Mouse (Mus musculus) CH12.LX (cell line): ENCODE data around the gene Gpr142. TPM values are rescaled to one million over a fixed set of nuclear protein-coding genes. Genes with fewer than 3 reads are reported as not detected.

ENCODE experiments used
- DNase-seq: peaks from one replicate; pipeline ENCODE4 v3.0.0-alpha.2; 2013; ENCODE audit errors: extremely low read depth
- H3K27ac ChIP-seq: 2 replicates; pipeline ENCODE4 v1.5.1; 2012; ENCODE audit warnings: low read depth, mild to moderate bottlenecking, control low read depth, moderate library complexity; ENCODE audit not compliant: insufficient read depth
- H3K27me3 ChIP-seq: replicated peaks from 2 replicates; pipeline ENCODE3; 2012; ENCODE audit warnings: inconsistent platforms
- H3K36me3 ChIP-seq, 2 experiments: replicated peaks in 1 of 2; 2 replicates each; pipeline versions ENCODE3 to v1.6.1; 2012; ENCODE audit warnings: inconsistent platforms in 1 of 2, low read length in 1 of 2, mild to moderate bottlenecking in 1 of 2, mixed read lengths in 1 of 2, moderate library complexity in 1 of 2; ENCODE audit not compliant: control insufficient read depth in 1 of 2, insufficient read depth in 1 of 2
- H3K4me1 ChIP-seq, 2 experiments: 2 replicates each; pipeline ENCODE4 v1.6.1; 2012; ENCODE audit warnings: inconsistent platforms in 1 of 2, moderate library complexity in 1 of 2; ENCODE audit not compliant: insufficient read depth in 2 of 2, control insufficient read depth in 1 of 2
- H3K4me2 ChIP-seq: 2 replicates; pipeline ENCODE4 v1.6.1; 2012; ENCODE audit warnings: low read depth, mild to moderate bottlenecking, control low read depth; ENCODE audit not compliant: poor library complexity, insufficient read depth, severe bottlenecking
- H3K4me3 ChIP-seq, 3 experiments: fragments of 150-350 bp in 1 of 3; sonication (generic) in 1 of 3; replicated peaks in 1 of 3; 2 replicates each; pipeline versions ENCODE3 to v1.5.1; 2011 to 2012; ENCODE audit warnings: low read depth in 2 of 3, low read length in 2 of 3, mild to moderate bottlenecking in 2 of 3, moderate library complexity in 2 of 3, control low read depth in 1 of 3, improper control_type of control experiment in 1 of 3, inconsistent platforms in 1 of 3, mixed read lengths in 1 of 3; ENCODE audit not compliant: poor library complexity in 1 of 3
- H3K79me2 ChIP-seq: replicated peaks from 2 replicates; pipeline ENCODE4 v1.6.1; 2012; ENCODE audit warnings: mild to moderate bottlenecking, moderate library complexity; ENCODE audit not compliant: control insufficient read depth, poor library complexity, insufficient read depth, severe bottlenecking; ENCODE audit errors: extremely low read depth
- H3K9ac ChIP-seq: 2 replicates; pipeline ENCODE4 v1.6.1; 2012; ENCODE audit warnings: low read depth, mild to moderate bottlenecking, control low read depth, moderate library complexity; ENCODE audit not compliant: insufficient read depth
- H3K9me3 ChIP-seq: replicated peaks from 2 replicates; pipeline ENCODE3; 2012; ENCODE audit warnings: low read length, inconsistent platforms, mixed read lengths
- CHD1 ChIP-seq: IDR thresholded peaks from 2 replicates; pipeline ENCODE4 v1.6.1; 2012; ENCODE audit warnings: low read depth, low read length, improper control_type of control experiment, inconsistent platforms
- E2F4 ChIP-seq: IDR thresholded peaks from 2 replicates; pipeline ENCODE4 v1.6.1; 2011; ENCODE audit warnings: low read depth, low read length, improper control_type of control experiment; ENCODE audit not compliant: insufficient replicate concordance
- ELF1 ChIP-seq: IDR thresholded peaks from 2 replicates; pipeline ENCODE4 v1.6.1; 2014; ENCODE audit warnings: low read depth, mild to moderate bottlenecking, inconsistent platforms, low read length, improper control_type of control experiment
- ETS1 ChIP-seq: conservative IDR thresholded peaks from 2 replicates; pipeline ENCODE4 v1.6.1; 2012; ENCODE audit warnings: low read depth, mild to moderate bottlenecking, inconsistent platforms, low read length, improper control_type of control experiment, moderate library complexity
- HCFC1 ChIP-seq: IDR thresholded peaks from 2 replicates; pipeline ENCODE4 v1.6.1; 2012; ENCODE audit warnings: low read depth, mild to moderate bottlenecking, inconsistent platforms, low read length, improper control_type of control experiment
- JUN ChIP-seq: IDR thresholded peaks from 2 replicates; pipeline ENCODE4 v1.6.1; 2011; ENCODE audit warnings: low read depth, mild to moderate bottlenecking, low read length, improper control_type of control experiment, moderate library complexity; ENCODE audit not compliant: insufficient read depth
- KAT2A ChIP-seq: IDR thresholded peaks from 2 replicates; pipeline ENCODE4 v1.6.1; 2012; ENCODE audit warnings: low read length, improper control_type of control experiment, inconsistent platforms; ENCODE audit not compliant: insufficient replicate concordance
- MAFK ChIP-seq: IDR thresholded peaks from 2 replicates; pipeline ENCODE4 v1.6.1; 2011; ENCODE audit warnings: low read length, improper control_type of control experiment; ENCODE audit not compliant: insufficient replicate concordance
- MAX ChIP-seq: IDR thresholded peaks from 2 replicates; pipeline ENCODE4 v1.6.1; 2011; ENCODE audit warnings: low read length, improper control_type of control experiment
- MAZ ChIP-seq: IDR thresholded peaks from 2 replicates; pipeline ENCODE4 v1.6.1; 2012; ENCODE audit warnings: low read depth, mild to moderate bottlenecking, inconsistent platforms, low read length, improper control_type of control experiment, moderate library complexity
- MEF2A ChIP-seq: IDR thresholded peaks from 2 replicates; pipeline ENCODE4 v1.6.1; 2014; ENCODE audit warnings: low read depth, mild to moderate bottlenecking, inconsistent platforms, low read length, improper control_type of control experiment, borderline replicate concordance
- MXI1 ChIP-seq: IDR thresholded peaks from 2 replicates; pipeline ENCODE4 v1.6.1; 2011; ENCODE audit warnings: mild to moderate bottlenecking, low read depth, low read length, improper control_type of control experiment
- NELFE ChIP-seq: IDR thresholded peaks from 2 replicates; pipeline ENCODE4 v1.6.1; 2011; ENCODE audit warnings: low read depth, low read length, improper control_type of control experiment
- NRF1 ChIP-seq: IDR thresholded peaks from 2 replicates; pipeline ENCODE4 v1.6.1; 2014; ENCODE audit warnings: low read depth, mild to moderate bottlenecking, inconsistent platforms, low read length, improper control_type of control experiment, moderate library complexity
- POLR2A ChIP-seq: IDR thresholded peaks from 2 replicates; pipeline ENCODE4 v1.6.1; 2011; ENCODE audit warnings: low read depth, mild to moderate bottlenecking, improper control_type of control experiment, low read length
- POLR2AphosphoS2 ChIP-seq: IDR thresholded peaks from 2 replicates; pipeline ENCODE4 v1.6.1; 2011; ENCODE audit warnings: low read depth, low read length, improper control_type of control experiment
- RAD21 ChIP-seq: IDR thresholded peaks from 2 replicates; pipeline ENCODE4 v1.6.1; 2011; ENCODE audit warnings: low read depth, mild to moderate bottlenecking, low read length, improper control_type of control experiment, moderate library complexity
- SIN3A ChIP-seq: IDR thresholded peaks from 2 replicates; pipeline ENCODE4 v1.6.1; 2012; ENCODE audit warnings: low read length, improper control_type of control experiment, inconsistent platforms
- SMC3 ChIP-seq: IDR thresholded peaks from 2 replicates; pipeline ENCODE4 v1.6.1; 2011; ENCODE audit warnings: low read depth, low read length, improper control_type of control experiment
- TCF12 ChIP-seq: IDR thresholded peaks from 2 replicates; pipeline ENCODE4 v1.6.1; 2014; ENCODE audit warnings: low read depth, mild to moderate bottlenecking, inconsistent platforms, low read length, improper control_type of control experiment
- ZMIZ1 ChIP-seq: IDR thresholded peaks from 2 replicates; pipeline ENCODE4 v1.6.1; 2012; ENCODE audit warnings: low read depth, mild to moderate bottlenecking, inconsistent platforms, low read length, improper control_type of control experiment
- dilution Hi-C: fragments of 300-500 bp; cut with MboI; formaldehyde crosslinking; loops from 2 replicates; pipeline ENCODE4 v1.14.3; 2020; ENCODE audit warnings: low sequenced_read_pairs; ENCODE audit not compliant: extremely low pct_unique_long_range_greater_than_20kb, extremely low pct_ligation_motif_present
- in situ Hi-C: fragments of 300-500 bp; cut with MboI; formaldehyde crosslinking; loops from 3 replicates; pipeline ENCODE4 v1.14.3; 2019; ENCODE audit warnings: low sequenced_read_pairs, low pct_ligation_motif_present, low pct_unique_long_range_greater_than_20kb, mixed read lengths
- polyA plus RNA-seq: library from polyadenylated mRNA; unstranded; fragments of >175 nt; gene quantifications from 2 replicates; pipeline ENCODE4 v1.2.1, GENCODE M21; 2012; ENCODE audit warnings: low read depth; ENCODE audit not compliant: insufficient read length
- total RNA-seq, 2 experiments: library from RNA; depleted of rRNA; stranded (reverse); fragments of 300-350 nt in 1 of 2; fragments of >200 nt in 1 of 2; gene quantifications; 2 replicates each; pipeline ENCODE4 v1.2.3; 2012 to 2014

Gene Gpr142
- total and polyA plus RNA-seq, 3 experiments, result not detected

DNA sequence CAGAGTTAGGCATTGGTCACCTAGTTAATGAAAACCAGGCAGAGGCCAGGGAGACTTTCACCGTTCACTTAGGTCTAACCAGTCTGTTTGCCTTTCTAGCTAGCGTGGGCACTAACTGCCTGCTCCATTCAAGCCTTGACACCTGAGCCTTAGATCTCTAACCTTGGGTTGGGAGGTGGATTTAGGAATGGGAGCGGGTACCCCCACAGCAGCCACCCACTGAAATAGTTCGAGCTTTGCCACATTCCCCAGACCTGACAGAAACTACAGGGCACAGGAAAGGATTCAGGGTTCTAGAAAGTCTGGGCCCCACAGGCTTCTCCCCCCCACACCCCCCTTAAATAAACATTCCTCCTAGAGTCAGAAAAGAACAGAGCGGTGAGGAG, 51.3 kb downstream of the Gpr142 start:
- no peak for DNase-seq
- TF ChIP-seq RAD21 (no peak), MAX (no peak), ELF1 (no peak), SMC3 (no peak), POLR2A (no peak), JUN (no peak), KAT2A (no peak), TCF12 (no peak), ZMIZ1 (no peak), NRF1 (no peak), NELFE (no peak)
- no peak overlapping the region for H3K4me3 ChIP-seq
- H3K9ac ChIP-seq, result no peak overlapping the region
- no peaks in the 10 kb centered on the region for H3K79me2 ChIP-seq
- H3K4me2 ChIP-seq, result no peak overlapping the region
- in situ Hi-C loops (no loop called here), dilution Hi-C loops (no loop called here)
- peaks cover 3 to 21% of the 10 kb centered on the region in 2 experiments; a peak in 2 of 4 replicates for H3K4me1 ChIP-seq
- peaks cover 6% of the 10 kb centered on the region for H3K27me3 ChIP-seq
- H3K9me3 ChIP-seq, result peaks cover 25% of the 10 kb centered on the region
- no peak overlapping the region for H3K27ac ChIP-seq
- no peaks in the 10 kb centered on the region for H3K36me3 ChIP-seq

DNA sequence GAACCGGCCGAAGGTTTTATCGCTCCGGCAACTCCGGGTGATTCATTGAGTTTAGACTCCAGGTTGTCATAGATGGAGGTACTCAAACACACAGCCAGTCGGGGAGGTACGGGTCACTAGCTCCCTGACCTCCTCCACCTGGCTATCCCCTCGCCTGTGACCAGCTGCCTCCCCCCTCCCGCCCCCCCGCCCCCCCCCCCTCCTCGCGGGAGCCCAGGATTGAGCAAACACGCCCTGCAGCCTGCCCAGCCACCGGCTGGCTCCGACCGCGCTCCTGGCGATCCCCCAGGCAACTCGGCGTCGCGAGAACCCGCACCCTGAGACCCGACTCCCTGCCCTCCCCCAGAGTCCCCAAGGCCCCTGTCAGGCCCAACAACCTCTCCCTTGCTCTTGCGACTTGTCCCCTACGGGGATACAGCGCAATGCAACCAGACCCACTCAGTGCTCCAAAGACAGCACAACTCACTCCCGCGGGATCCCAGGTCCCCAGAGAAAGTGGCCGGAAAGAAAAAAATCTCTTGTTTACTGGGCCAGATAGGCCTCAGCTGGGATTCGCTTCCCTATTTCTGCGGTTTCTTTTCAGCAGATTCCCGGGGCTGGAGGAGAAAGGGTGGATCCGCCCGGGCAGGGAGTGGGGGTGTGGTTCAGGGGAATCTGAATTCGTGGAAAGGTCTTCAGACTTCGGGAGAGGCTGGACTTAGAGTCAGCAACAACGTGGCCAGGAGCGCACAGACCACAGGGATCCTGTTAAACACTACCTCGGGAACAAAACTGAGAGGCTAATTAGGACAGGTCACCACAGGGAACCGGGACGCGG, 51.9 kb downstream of the Gpr142 start, which contains the start of gene Gprc5c:
Gene Gprc5c (plus strand): TSS at position 701 of the 817 bp plus-strand sequence.
- Histone ChIP-seq H3K79me2 (no peaks in the 10 kb centered on the region), H3K4me1 (peaks cover 3 to 21% of the 10 kb centered on the region in 2 experiments; a peak in 2 of 4 replicates), H3K9me3 (peaks cover 25% of the 10 kb centered on the region), H3K27me3 (peaks cover 6% of the 10 kb centered on the region), H3K4me3 (no peak within 1 kb of the TSS), H3K9ac (no peak within 1 kb of the TSS), H3K4me2 (no peak within 1 kb of the TSS), H3K27ac (no peak within 1 kb of the TSS), H3K36me3 (no peaks in the 10 kb centered on the region)
- dilution Hi-C loops, result no loop called here
- in situ Hi-C loops, result no loop called here
- no peak for TF ChIP-seq TCF12
- no peak for TF ChIP-seq CHD1
- no peak for TF ChIP-seq ELF1
- TF ChIP-seq POLR2A, result no peak
- no peak for TF ChIP-seq E2F4
- TF ChIP-seq MAZ, result no peak
- TF ChIP-seq SIN3A, result no peak
- no peak for TF ChIP-seq JUN
- no peak for TF ChIP-seq MXI1
- no peak for TF ChIP-seq MEF2A
- no peak for TF ChIP-seq HCFC1
- no peak for TF ChIP-seq MAX
- TF ChIP-seq ETS1, result no peak
- no peak for TF ChIP-seq NELFE
- no peak for TF ChIP-seq POLR2AphosphoS2
- TF ChIP-seq MAFK, result no peak
- no peak for DNase-seq
